Mouse (Mus musculus) limb, embryonic 13.5 days (tissue): Measurements from ENCODE around the gene Clnk. TPM values are rescaled to one million over a fixed set of nuclear protein-coding genes. Genes with fewer than 3 reads are reported as not detected.
"Not testable (repeated sequence)": the region's sequence is repeated elsewhere in the genome, so short reads cannot be mapped to it uniquely, and the experiment has no call there.

Experiments
- ATAC-seq: fragments of 200-750 bp; cut with Nextera tagmentation; 2 replicates; pipeline ENCODE4 v1.8.0; 2017; ENCODE audit warnings: low read depth, moderate number of reproducible peaks, moderate TSS enrichment; ENCODE audit not compliant: low FRiP score
- H3K27ac ChIP-seq: fragments of 300-500 bp; sonication (generic); 2 replicates; pipeline ENCODE4 v1.5.1; 2015; ENCODE audit warnings: inconsistent platforms, mild to moderate bottlenecking, moderate library complexity
- H3K27me3 ChIP-seq: fragments of 300-500 bp; sonication (generic); 2 replicates; pipeline ENCODE4 v1.6.1; 2015; ENCODE audit warnings: mild to moderate bottlenecking, inconsistent platforms
- H3K36me3 ChIP-seq: fragments of 300-500 bp; sonication (generic); 2 replicates; pipeline ENCODE4 v1.6.1; 2015; ENCODE audit warnings: inconsistent platforms, mild to moderate bottlenecking, moderate library complexity
- H3K4me1 ChIP-seq: fragments of 300-500 bp; sonication (generic); 2 replicates; pipeline ENCODE4 v1.6.1; 2015; ENCODE audit warnings: inconsistent platforms
- H3K4me2 ChIP-seq: fragments of 300-500 bp; sonication (generic); replicated peaks from 2 replicates; pipeline ENCODE4 v1.6.1; 2015; ENCODE audit warnings: inconsistent platforms, mild to moderate bottlenecking, moderate library complexity
- H3K4me3 ChIP-seq: fragments of 300-500 bp; sonication (generic); 2 replicates; pipeline ENCODE4 v1.5.1; 2015; ENCODE audit warnings: moderate library complexity, mild to moderate bottlenecking, inconsistent platforms
- H3K9ac ChIP-seq: fragments of 300-500 bp; sonication (generic); 2 replicates; pipeline ENCODE4 v1.6.1; 2015; ENCODE audit warnings: mild to moderate bottlenecking, inconsistent platforms
- H3K9me3 ChIP-seq: fragments of 300-500 bp; sonication (generic); 2 replicates; pipeline ENCODE4 v1.6.1; 2016; ENCODE audit warnings: inconsistent platforms
- WGBS: fragments of 180-500 bp; shearing (Covaris S2); methylation state at CpG from one replicate; pipeline ENCODE4 v1.1.7; 2015; 5-methylcytosine and 5-hydroxymethylcytosine counted together
- polyA plus RNA-seq: library from polyadenylated mRNA; unstranded; fragments of >200 nt; fragmentation: Nextera tagmentation; extraction: Ambion mirVana; gene quantifications from 2 replicates; pipeline ENCODE4 v1.2.1, GENCODE M21; 2015

Clnk gene
- not detected in 2 replicates for polyA plus RNA-seq

- 75% methylated on average over 11 of the region's 11 CpGs for WGBS
- H3K4me2 ChIP-seq: no peak within 1 kb of the TSS
- H3K9ac ChIP-seq: no peak within 1 kb of the TSS
- ATAC-seq: no peak
- no peaks in the 10 kb centered on the region for H3K36me3 ChIP-seq
- H3K27me3 ChIP-seq: no peaks in the 10 kb centered on the region
- peaks cover 12% of the 10 kb centered on the region for H3K4me1 ChIP-seq
- H3K9me3 ChIP-seq: no peaks in the 10 kb centered on the region
- H3K27ac ChIP-seq: no peak within 1 kb of the TSS
- H3K4me3 ChIP-seq: no peak within 1 kb of the TSS
Observed at GRCm38 (mm10) chr5:38876622-38877021, at the start of gene Clnk. Clnk (minus strand) TSS chr5:38876812.

GRCm38 (mm10) chr5:38905271-38905670 is 28.7 kb upstream of the Clnk start:
- WGBS: 40% methylated on average over 3 of the region's 3 CpGs

GRCm38 (mm10) chr5:38904528-38905044 is 28.0 kb upstream of the Clnk start:
- no peak overlapping the region for H3K9ac ChIP-seq
- H3K9me3 ChIP-seq: no peaks in the 10 kb centered on the region
- H3K4me1 ChIP-seq: no peaks in the 10 kb centered on the region
- ATAC-seq: no peak
- no peaks in the 10 kb centered on the region for H3K36me3 ChIP-seq
- H3K4me2 ChIP-seq: no peak overlapping the region
- H3K4me3 ChIP-seq: no peak overlapping the region
- H3K27ac ChIP-seq: no peak overlapping the region
- 86% methylated on average over 3 of the region's 3 CpGs for WGBS
- H3K27me3 ChIP-seq: no peaks in the 10 kb centered on the region

More at GRCm38 (mm10) chr5:38905271-38905670, 28.7 kb upstream of the Clnk start:
- Histone ChIP-seq H3K27ac (no peak overlapping the region), H3K36me3 (no peaks in the 10 kb centered on the region), H3K4me2 (no peak overlapping the region), H3K9me3 (no peaks in the 10 kb centered on the region), H3K4me3 (no peak overlapping the region), H3K27me3 (no peaks in the 10 kb centered on the region), H3K9ac (no peak overlapping the region), H3K4me1 (no peaks in the 10 kb centered on the region)
- no peak for ATAC-seq

- Histone ChIP-seq H3K4me2 (no peak overlapping the region), H3K27ac (no peak overlapping the region), H3K9me3 (no peaks in the 10 kb centered on the region), H3K27me3 (no peaks in the 10 kb centered on the region), H3K4me3 (no peak overlapping the region), H3K9ac (no peak overlapping the region), H3K4me1 (no peaks in the 10 kb centered on the region), H3K36me3 (no peaks in the 10 kb centered on the region)
- 82% methylated on average over 3 of the region's 3 CpGs for WGBS
- no peak for ATAC-seq
Observed at GRCm38 (mm10) chr5:38902889-38903288, 26.3 kb upstream of the Clnk start.

- no peaks in the 10 kb centered on the region for H3K9me3 ChIP-seq
- H3K4me3 ChIP-seq: no peak overlapping the region
- no peaks in the 10 kb centered on the region for H3K36me3 ChIP-seq
- H3K27ac ChIP-seq: no peak overlapping the region
- no peak for ATAC-seq
- 76% methylated on average over 2 of the region's 2 CpGs for WGBS
- H3K27me3 ChIP-seq: no peaks in the 10 kb centered on the region
- H3K9ac ChIP-seq: no peak overlapping the region
- no peaks in the 10 kb centered on the region for H3K4me1 ChIP-seq
- H3K4me2 ChIP-seq: no peak overlapping the region
Observed at GRCm38 (mm10) chr5:38899051-38899450, 22.4 kb upstream of the Clnk start.

GRCm38 (mm10) chr5:38888646-38889045 is 12.0 kb upstream of the Clnk start:
- Histone ChIP-seq H3K4me3 (no peak overlapping the region), H3K4me2 (no peak overlapping the region), H3K9ac (no peak overlapping the region), H3K9me3 (no peaks in the 10 kb centered on the region), H3K4me1 (no peaks in the 10 kb centered on the region), H3K27ac (no peak overlapping the region), H3K36me3 (no peaks in the 10 kb centered on the region), H3K27me3 (no peaks in the 10 kb centered on the region)
- whole genome bisulfite sequencing: 94% methylated on average over 1 of the region's 1 CpGs
- no peak for ATAC-seq

GRCm38 (mm10) chr5:38886623-38887275 is 10.1 kb upstream of the Clnk start:
- Histone ChIP-seq H3K9me3 (no peaks in the 10 kb centered on the region), H3K9ac (no peak overlapping the region), H3K4me1 (peaks cover 8% of the 10 kb centered on the region; the same call in 1 of the 2 replicates), H3K36me3 (no peaks in the 10 kb centered on the region), H3K4me3 (no peak overlapping the region), H3K27ac (no peak overlapping the region), H3K4me2 (no peak overlapping the region), H3K27me3 (no peaks in the 10 kb centered on the region)
- ATAC-seq: no peak
- WGBS: 74% methylated on average over 2 of the region's 2 CpGs

GRCm38 (mm10) chr5:38882635-38883034 is 6.0 kb upstream of the Clnk start:
- H3K4me2 ChIP-seq, H3K9ac ChIP-seq, ATAC-seq, H3K9me3 ChIP-seq, H3K27me3 ChIP-seq, H3K36me3 ChIP-seq, H3K27ac ChIP-seq, H3K4me3 ChIP-seq: not testable (repeated sequence)
- peaks cover 21% of the 10 kb centered on the region for H3K4me1 ChIP-seq
- 93% methylated on average over 1 of the region's 1 CpGs for WGBS

- Histone ChIP-seq H3K9ac (no peak overlapping the region), H3K4me3 (no peak overlapping the region), H3K4me1 (peaks cover 21% of the 10 kb centered on the region), H3K4me2 (no peak overlapping the region), H3K27me3 (no peaks in the 10 kb centered on the region), H3K36me3 (no peaks in the 10 kb centered on the region), H3K9me3 (no peaks in the 10 kb centered on the region), H3K27ac (no peak overlapping the region)
- 56% methylated on average over 4 of the region's 4 CpGs for WGBS
- peak; percentile 43; the same call in 1 of the 2 replicates for ATAC-seq
Observed at GRCm38 (mm10) chr5:38881728-38882620, 5.4 kb upstream of the Clnk start.

GRCm38 (mm10) chr5:38881416-38881727 is 4.8 kb upstream of the Clnk start:
- no peak overlapping the region for H3K9ac ChIP-seq
- no peak overlapping the region for H3K27ac ChIP-seq
- WGBS: 76% methylated on average over 1 of the region's 1 CpGs
- H3K4me1 ChIP-seq: peaks cover 21% of the 10 kb centered on the region
- no peaks in the 10 kb centered on the region for H3K9me3 ChIP-seq
- H3K36me3 ChIP-seq: no peaks in the 10 kb centered on the region
- no peaks in the 10 kb centered on the region for H3K27me3 ChIP-seq
- no peak for ATAC-seq
- no peak overlapping the region for H3K4me2 ChIP-seq
- H3K4me3 ChIP-seq: no peak overlapping the region

GRCm38 (mm10) chr5:38879989-38880706 is 3.5 kb upstream of the Clnk start:
- no peak overlapping the region for H3K9ac ChIP-seq
- no peak overlapping the region for H3K27ac ChIP-seq
- peak; percentile 73 for ATAC-seq
- no peaks in the 10 kb centered on the region for H3K36me3 ChIP-seq
- H3K27me3 ChIP-seq: no peaks in the 10 kb centered on the region
- peaks cover 21% of the 10 kb centered on the region for H3K4me1 ChIP-seq
- H3K9me3 ChIP-seq: no peaks in the 10 kb centered on the region
- H3K4me2 ChIP-seq: 0 out of 2 replicates have a peak overlapping the region, but pooled peaks have one; percentile 27
- H3K4me3 ChIP-seq: no peak overlapping the region
- 15% methylated on average over 11 of the region's 11 CpGs for whole genome bisulfite sequencing

- Histone ChIP-seq H3K27me3 (no peaks in the 10 kb centered on the region), H3K4me1 (peaks cover 7% of the 10 kb centered on the region), H3K27ac (no peak overlapping the region), H3K4me3 (no peak overlapping the region), H3K4me2 (no peak overlapping the region), H3K36me3 (no peaks in the 10 kb centered on the region), H3K9ac (no peak overlapping the region), H3K9me3 (no peaks in the 10 kb centered on the region)
- 49% methylated on average over 3 of the region's 3 CpGs for WGBS
- no peak for ATAC-seq
Observed at GRCm38 (mm10) chr5:38875403-38875802, 1.2 kb downstream of the Clnk start.
